Mouse (Mus musculus) embryonic facial prominence, embryonic 12.5 days (tissue): Measurements from ENCODE around the gene Shc4. TPM values are rescaled to one million over a fixed set of nuclear protein-coding genes. Genes with fewer than 3 reads are reported as not detected.

Experiments
- ATAC-seq: fragments of 200-750 bp; cut with Nextera tagmentation; 2 replicates; pipeline ENCODE4 v1.8.0; 2017; ENCODE audit not compliant: insufficient number of reproducible peaks, insufficient read depth, low FRiP score, low TSS enrichment
- H3K27ac ChIP-seq: fragments of 300-500 bp; sonication (generic); 2 replicates; pipeline ENCODE4 v1.5.1; 2016; ENCODE audit warnings: mild to moderate bottlenecking
- H3K27me3 ChIP-seq: fragments of 300-500 bp; sonication (generic); 2 replicates; pipeline ENCODE4 v1.6.1; 2016; ENCODE audit warnings: mild to moderate bottlenecking, moderate library complexity
- H3K36me3 ChIP-seq: fragments of 300-500 bp; sonication (generic); 2 replicates; pipeline ENCODE4 v1.6.1; 2016; ENCODE audit warnings: mild to moderate bottlenecking
- H3K4me1 ChIP-seq: fragments of 300-500 bp; sonication (generic); 2 replicates; pipeline ENCODE4 v1.6.1; 2016
- H3K4me2 ChIP-seq: fragments of 300-500 bp; sonication (generic); replicated peaks from 2 replicates; pipeline ENCODE4 v1.6.1; 2016; ENCODE audit warnings: mild to moderate bottlenecking, moderate library complexity
- H3K4me3 ChIP-seq: fragments of 300-500 bp; sonication (generic); 2 replicates; pipeline ENCODE4 v1.5.1; 2016; ENCODE audit warnings: mild to moderate bottlenecking
- H3K9ac ChIP-seq: fragments of 300-500 bp; sonication (generic); 2 replicates; pipeline ENCODE4 v1.6.1; 2016; ENCODE audit warnings: mild to moderate bottlenecking, moderate library complexity
- H3K9me3 ChIP-seq: fragments of 300-500 bp; sonication (generic); 2 replicates; pipeline ENCODE4 v1.6.1; 2016; ENCODE audit warnings: mild to moderate bottlenecking, moderate library complexity
- WGBS: fragments of 180-500 bp; shearing (Covaris S2); methylation state at CpG from one replicate; pipeline ENCODE4 v1.1.7; 2016; 5-methylcytosine and 5-hydroxymethylcytosine counted together
- polyA plus RNA-seq: library from polyadenylated mRNA; unstranded; fragments of >200 nt; fragmentation: Nextera tagmentation; extraction: Ambion mirVana; gene quantifications from 2 replicates; pipeline ENCODE4 v1.2.1, GENCODE M21; 2016

The Shc4 gene
- polyA plus RNA-seq, 1 experiment from 2014 or later: 2.5 TPM

GRCm38 (mm10) chr2:125723408-125724085 is 401 bp downstream of the Shc4 start:
- no peaks in the 10 kb centered on the region for H3K9me3 ChIP-seq
- no peaks in the 10 kb centered on the region for H3K36me3 ChIP-seq
- peaks cover 39% of the 10 kb centered on the region for H3K27me3 ChIP-seq
- H3K9ac ChIP-seq: peak overlapping the region; percentile 57
- under 1% methylated on average over 34 of the region's 34 CpGs for WGBS
- H3K4me3 ChIP-seq: peak overlapping the region; percentile 52
- ATAC-seq: peak; percentile 58
- no peak overlapping the region for H3K27ac ChIP-seq
- peak overlapping the region; percentile 99 for H3K4me2 ChIP-seq
- peaks cover 13% of the 10 kb centered on the region for H3K4me1 ChIP-seq

- no peak for ATAC-seq
- no peaks in the 10 kb centered on the region for H3K36me3 ChIP-seq
- peaks cover 13% of the 10 kb centered on the region for H3K4me1 ChIP-seq
- H3K27ac ChIP-seq: no peak overlapping the region
- peak overlapping the region; percentile 99 for H3K4me2 ChIP-seq
- peaks cover 39% of the 10 kb centered on the region for H3K27me3 ChIP-seq
- peak overlapping the region; percentile 57; the same call in 1 of the 2 replicates for H3K9ac ChIP-seq
- under 1% methylated on average over 18 of the region's 18 CpGs for WGBS
- H3K9me3 ChIP-seq: no peaks in the 10 kb centered on the region
- H3K4me3 ChIP-seq: peak overlapping the region; percentile 52
Observed at GRCm38 (mm10) chr2:125723086-125723407, 901 bp downstream of the Shc4 start.

DNA sequence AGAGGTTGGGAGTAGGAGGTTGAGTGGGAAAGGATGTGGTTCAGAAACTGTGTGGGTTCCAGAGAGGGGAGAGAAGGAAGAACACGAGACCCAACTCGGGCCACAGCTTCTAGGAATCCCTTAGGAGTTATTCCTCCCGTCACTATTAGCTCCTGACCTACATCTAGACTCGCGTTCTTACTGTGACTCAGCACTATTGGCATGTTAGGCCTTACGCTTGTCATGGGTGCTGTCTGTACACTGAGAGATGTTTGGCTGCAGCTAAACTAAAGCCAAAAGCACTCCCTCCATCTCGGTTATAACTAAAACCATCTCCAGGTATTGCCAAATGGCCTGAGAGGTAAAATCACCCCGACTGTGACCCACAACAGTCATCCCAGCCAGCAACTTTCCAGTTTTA is 7.3 kb downstream of the Shc4 start:
- Histone ChIP-seq H3K27me3 (peaks cover 5% of the 10 kb centered on the region), H3K4me1 (no peaks in the 10 kb centered on the region), H3K9ac (no peak overlapping the region), H3K4me2 (no peak overlapping the region), H3K36me3 (no peaks in the 10 kb centered on the region), H3K27ac (no peak overlapping the region), H3K4me3 (no peak overlapping the region), H3K9me3 (no peaks in the 10 kb centered on the region)
- WGBS: 82% methylated on average over 8 of the region's 8 CpGs
- no peak for ATAC-seq

- Histone ChIP-seq H3K9me3 (no peaks in the 10 kb centered on the region), H3K4me2 (no peak overlapping the region), H3K9ac (no peak overlapping the region), H3K27me3 (no peaks in the 10 kb centered on the region), H3K4me1 (no peaks in the 10 kb centered on the region), H3K27ac (no peak overlapping the region), H3K4me3 (no peak overlapping the region), H3K36me3 (no peaks in the 10 kb centered on the region)
- ATAC-seq: no peak
- WGBS: 79% methylated on average over 5 of the region's 5 CpGs
Observed at GRCm38 (mm10) chr2:125706510-125706921, 17.4 kb downstream of the Shc4 start.

- no peak overlapping the region for H3K9ac ChIP-seq
- H3K4me3 ChIP-seq: no peak overlapping the region
- no peak overlapping the region for H3K4me2 ChIP-seq
- no peaks in the 10 kb centered on the region for H3K36me3 ChIP-seq
- H3K9me3 ChIP-seq: no peaks in the 10 kb centered on the region
- WGBS: 40% methylated on average over 12 of the region's 12 CpGs
- H3K4me1 ChIP-seq: no peaks in the 10 kb centered on the region
- no peak for ATAC-seq
- H3K27ac ChIP-seq: no peak overlapping the region
- H3K27me3 ChIP-seq: no peaks in the 10 kb centered on the region
Observed at GRCm38 (mm10) chr2:125704907-125705631, 18.9 kb downstream of the Shc4 start.

DNA sequence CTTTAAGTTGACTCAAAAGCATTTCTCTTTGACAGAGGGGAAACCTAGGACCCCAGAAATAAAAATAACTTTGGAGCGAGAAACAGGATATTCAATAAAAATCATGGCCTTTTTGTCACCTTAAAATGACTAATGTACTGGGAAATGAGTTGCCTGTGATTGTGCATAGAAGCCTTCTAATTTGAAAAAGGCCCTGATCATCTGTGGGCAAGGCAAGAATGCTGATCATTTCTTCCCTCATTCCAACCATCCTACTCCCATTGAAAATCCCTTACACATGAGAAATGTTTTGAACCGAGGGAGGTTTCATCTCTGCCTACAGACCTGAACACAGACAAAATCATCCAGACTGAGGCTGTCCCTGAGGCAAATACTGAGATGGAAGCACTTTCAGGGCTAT is 21.1 kb downstream of the Shc4 start:
- Histone ChIP-seq H3K4me1 (no peaks in the 10 kb centered on the region), H3K4me3 (no peak overlapping the region), H3K27ac (no peak overlapping the region), H3K27me3 (no peaks in the 10 kb centered on the region), H3K9me3 (no peaks in the 10 kb centered on the region), H3K36me3 (no peaks in the 10 kb centered on the region), H3K4me2 (no peak overlapping the region), H3K9ac (no peak overlapping the region)
- no peak for ATAC-seq
- WGBS: 84% methylated on average over 2 of the region's 2 CpGs

DNA sequence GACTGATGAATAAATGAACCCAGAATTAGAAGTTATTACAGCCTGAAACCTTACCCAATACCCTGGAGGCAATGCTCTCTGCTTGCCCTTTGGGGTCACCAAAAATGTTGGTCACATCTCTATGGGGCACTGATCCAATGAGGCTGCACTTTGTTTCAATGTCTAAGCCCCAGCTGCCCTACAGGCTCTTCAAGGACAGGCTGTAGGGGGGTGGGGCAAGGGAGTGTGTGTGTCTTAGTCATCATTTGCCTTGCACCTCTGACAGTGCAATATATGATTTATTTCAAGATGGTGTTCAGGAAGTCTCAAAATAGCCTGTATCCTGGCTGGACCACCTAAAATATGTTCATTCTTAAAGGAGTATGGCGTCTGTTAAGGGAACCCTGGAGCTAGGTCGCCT is 22.3 kb downstream of the Shc4 start:
- no peak overlapping the region for H3K4me3 ChIP-seq
- no peak for ATAC-seq
- H3K9ac ChIP-seq: no peak overlapping the region
- no peaks in the 10 kb centered on the region for H3K36me3 ChIP-seq
- no peaks in the 10 kb centered on the region for H3K27me3 ChIP-seq
- H3K4me1 ChIP-seq: no peaks in the 10 kb centered on the region
- no peaks in the 10 kb centered on the region for H3K9me3 ChIP-seq
- H3K4me2 ChIP-seq: no peak overlapping the region
- 81% methylated on average over 2 of the region's 2 CpGs for WGBS
- no peak overlapping the region for H3K27ac ChIP-seq

GRCm38 (mm10) chr2:125696219-125696618 is 27.7 kb downstream of the Shc4 start:
- no peak overlapping the region for H3K27ac ChIP-seq
- no peaks in the 10 kb centered on the region for H3K27me3 ChIP-seq
- H3K4me2 ChIP-seq: no peak overlapping the region
- WGBS: 52% methylated on average over 2 of the region's 2 CpGs
- H3K9me3 ChIP-seq: no peaks in the 10 kb centered on the region
- no peak for ATAC-seq
- H3K36me3 ChIP-seq: no peaks in the 10 kb centered on the region
- no peak overlapping the region for H3K9ac ChIP-seq
- H3K4me1 ChIP-seq: no peaks in the 10 kb centered on the region
- no peak overlapping the region for H3K4me3 ChIP-seq

DNA sequence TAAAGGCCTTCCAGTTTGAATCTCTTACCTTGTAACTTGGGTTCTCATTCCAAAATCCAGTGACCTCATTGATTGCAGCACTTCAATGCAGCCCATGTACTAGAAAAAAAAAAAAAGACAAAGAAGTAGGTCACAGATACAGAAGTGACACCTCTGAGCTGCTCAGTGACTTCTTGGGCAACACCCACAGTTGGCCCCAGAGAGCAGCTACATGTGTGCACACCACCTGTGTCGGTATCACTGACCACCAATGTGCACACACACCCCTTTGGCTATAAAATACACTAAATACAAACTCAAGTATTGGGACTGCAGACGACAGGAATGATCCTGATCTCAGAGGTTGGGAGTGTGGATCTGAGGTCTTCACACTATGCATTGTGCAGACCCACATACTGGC is 29.1 kb downstream of the Shc4 start:
- 80% methylated on average over 2 of the region's 2 CpGs for WGBS
- H3K9ac ChIP-seq: no peak overlapping the region
- H3K27me3 ChIP-seq: no peaks in the 10 kb centered on the region
- no peaks in the 10 kb centered on the region for H3K4me1 ChIP-seq
- ATAC-seq: no peak
- no peak overlapping the region for H3K27ac ChIP-seq
- no peaks in the 10 kb centered on the region for H3K36me3 ChIP-seq
- H3K4me3 ChIP-seq: no peak overlapping the region
- no peak overlapping the region for H3K4me2 ChIP-seq
- no peaks in the 10 kb centered on the region for H3K9me3 ChIP-seq

DNA sequence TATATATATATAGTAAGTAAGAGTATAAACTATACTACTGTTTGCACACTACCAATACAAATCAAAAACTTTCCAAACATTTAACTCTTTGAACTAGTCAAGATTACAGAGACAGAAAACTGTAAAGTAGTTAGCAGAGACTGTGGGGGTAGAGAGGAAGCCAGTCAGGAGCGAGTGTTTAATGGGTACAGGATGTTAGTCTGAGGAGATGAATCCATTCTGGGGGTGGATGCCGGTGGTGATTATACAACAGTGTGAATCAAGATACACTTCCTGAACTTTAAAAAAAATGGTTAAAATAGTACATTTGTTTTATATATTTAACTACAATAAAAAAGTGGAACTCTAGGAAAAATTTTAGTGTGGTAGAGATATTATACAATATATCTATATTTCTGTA is 31.9 kb downstream of the Shc4 start:
- H3K36me3 ChIP-seq: no peaks in the 10 kb centered on the region

DNA sequence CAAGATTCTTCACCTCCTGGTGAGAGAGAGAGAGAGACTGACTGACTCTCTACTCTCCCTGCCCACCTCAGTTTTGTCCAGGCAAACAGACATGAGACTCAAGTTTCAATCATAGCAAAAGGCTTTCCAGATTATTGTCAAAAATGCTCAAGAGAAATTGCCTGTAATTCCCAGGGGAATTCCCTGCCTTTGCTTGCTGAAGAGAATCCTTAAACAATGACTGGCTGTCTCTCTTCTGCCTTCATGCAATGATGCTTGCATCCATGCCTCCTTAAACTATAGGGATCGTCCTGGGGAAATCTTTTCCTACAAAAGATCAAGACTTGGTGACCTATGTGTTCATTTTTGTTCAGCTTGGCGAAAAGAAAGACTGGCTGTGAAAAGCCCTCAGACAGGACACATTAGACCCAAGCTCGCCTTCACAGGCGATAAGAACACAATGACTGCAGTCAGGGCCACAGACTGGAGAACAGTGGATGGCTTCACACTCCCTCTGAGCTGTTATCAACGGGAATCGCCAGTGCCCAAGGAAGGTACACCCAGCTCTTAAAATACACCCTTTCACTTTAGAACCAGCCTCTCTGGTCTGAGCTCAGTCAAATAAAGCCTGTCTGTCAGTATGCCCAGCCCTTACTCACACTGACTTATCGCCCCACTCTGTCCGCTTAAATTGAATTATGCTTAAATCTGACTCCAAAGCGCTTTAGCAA is 38.4 kb downstream of the Shc4 start:
- H3K9ac ChIP-seq: no peak overlapping the region
- ATAC-seq: no peak; the same call in 1 of the 2 replicates
- H3K36me3 ChIP-seq: no peaks in the 10 kb centered on the region
- peak overlapping the region; percentile 63 for H3K27ac ChIP-seq
- WGBS: 28% methylated on average over 9 of the region's 9 CpGs
- peak overlapping the region; percentile 27; the same call in 1 of the 2 replicates for H3K4me2 ChIP-seq
- H3K9me3 ChIP-seq: no peaks in the 10 kb centered on the region
- no peaks in the 10 kb centered on the region for H3K27me3 ChIP-seq
- no peak overlapping the region for H3K4me3 ChIP-seq
- peaks cover 22% of the 10 kb centered on the region for H3K4me1 ChIP-seq

More for the DNA sequence above, 31.9 kb downstream of the Shc4 start:
- Histone ChIP-seq H3K4me1 (no peaks in the 10 kb centered on the region), H3K27me3 (no peaks in the 10 kb centered on the region), H3K4me2 (no peak overlapping the region), H3K9me3 (no peaks in the 10 kb centered on the region), H3K27ac (no peak overlapping the region), H3K9ac (no peak overlapping the region), H3K4me3 (no peak overlapping the region)
- 52% methylated on average over 2 of the region's 2 CpGs for WGBS
- ATAC-seq: no peak
